Mouse (Mus musculus): ENCODE results near the gene Gnptab.

DNA sequence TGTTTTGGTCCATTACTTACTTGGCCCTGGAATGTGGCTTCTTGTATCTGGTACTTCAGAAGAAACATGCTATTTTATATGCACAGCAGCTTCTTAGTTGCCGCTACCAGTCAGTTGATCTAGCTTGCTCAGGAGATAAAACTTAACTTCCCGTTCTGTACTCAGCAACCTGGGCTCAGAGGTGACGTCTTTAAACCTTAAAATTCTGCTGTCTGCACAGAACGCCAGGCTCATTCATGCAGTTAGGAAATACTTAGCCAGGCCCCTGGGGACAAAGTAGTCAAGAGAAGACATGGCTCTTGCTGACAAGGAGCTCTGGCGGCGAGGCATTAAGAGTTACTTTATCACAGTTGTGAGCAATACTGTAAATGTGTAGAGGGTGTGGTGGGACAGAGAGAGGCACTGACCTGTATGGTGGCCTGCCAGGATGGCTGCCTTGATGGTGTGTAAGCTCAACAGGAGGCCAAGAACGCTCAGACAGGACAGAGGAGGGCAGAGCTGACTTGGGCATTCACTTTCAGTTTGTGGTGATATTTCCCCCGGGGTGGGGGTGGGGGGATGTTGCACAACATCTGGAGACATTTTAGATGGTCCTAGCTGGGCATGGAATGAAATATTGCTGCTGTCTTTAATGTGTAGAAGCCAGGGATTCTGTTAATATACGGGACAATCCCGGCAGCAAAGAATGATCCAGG, 11.3 kb downstream of the Gnptab start:
- TF ChIP-seq POLR2A (IDR thresholded peaks at IDR 0.05; ENCODE audit: insufficient read depth, low read depth, low read length) (no peak), CTCF (IDR thresholded peaks at IDR 0.05; ENCODE audit: insufficient read depth, low read depth, low read length) (no peak)

Measured in olfactory bulb, adult 2 months (tissue).